Mouse (Mus musculus): Measurements from ENCODE around the gene Pde4b.

Gene Pde4b

GRCm38 (mm10) chr4:102594506-102594905 is 507.2 kb downstream of the Pde4b start:
- DNase-seq (ENCODE audit: low read depth in 2 of 2, low spot score in 2 of 2) = no peak

GRCm38 (mm10) chr4:102603968-102604367 is 516.6 kb downstream of the Pde4b start:
- no peak for DNase-seq (ENCODE audit: low read depth in 2 of 2, low spot score in 2 of 2)

- DNase-seq (ENCODE audit: low read depth in 2 of 2, low spot score in 2 of 2) = no peak
These were observed 517.9 kb downstream of the Pde4b start for GRCm38 (mm10) chr4:102605231-102605630.

- no peak for DNase-seq (ENCODE audit: low read depth in 2 of 2, low spot score in 2 of 2)
These were observed 518.5 kb downstream of the Pde4b start for GRCm38 (mm10) chr4:102605722-102606341.

GRCm38 (mm10) chr4:102606825-102607224 is 519.5 kb downstream of the Pde4b start:
- no peak for DNase-seq (ENCODE audit: low read depth in 2 of 2, low spot score in 2 of 2)

GRCm38 (mm10) chr4:102607744-102608416 is 520.5 kb downstream of the Pde4b start:
- DNase-seq (ENCODE audit: low read depth in 2 of 2, low spot score in 2 of 2) = peak in 1 of 2 experiments; percentile 23

- DNase-seq (ENCODE audit: low read depth in 2 of 2, low spot score in 2 of 2) = no peak
These were observed 525.3 kb downstream of the Pde4b start for GRCm38 (mm10) chr4:102612596-102612995.

- DNase-seq (ENCODE audit: low read depth in 2 of 2, low spot score in 2 of 2) = no peak
These were observed 530.4 kb downstream of the Pde4b start for GRCm38 (mm10) chr4:102617774-102618173.

- DNase-seq (ENCODE audit: low read depth in 2 of 2, low spot score in 2 of 2) = no peak
These were observed 531.3 kb downstream of the Pde4b start for GRCm38 (mm10) chr4:102618609-102619008.

- DNase-seq (ENCODE audit: low read depth in 2 of 2, low spot score in 2 of 2) = no peak
These were observed 533.0 kb downstream of the Pde4b start for GRCm38 (mm10) chr4:102620179-102620910.

GRCm38 (mm10) chr4:102621120-102621519 is 533.8 kb downstream of the Pde4b start:
- DNase-seq (ENCODE audit: low read depth in 2 of 2, low spot score in 2 of 2) = no peak

GRCm38 (mm10) chr4:102622977-102623376 is 535.6 kb downstream of the Pde4b start:
- no peak for DNase-seq (ENCODE audit: low read depth in 2 of 2, low spot score in 2 of 2)

- DNase-seq (ENCODE audit: low read depth in 2 of 2, low spot score in 2 of 2) = no peak
These were observed 536.7 kb downstream of the Pde4b start for GRCm38 (mm10) chr4:102623789-102624611.

GRCm38 (mm10) chr4:102624937-102625336 is 537.6 kb downstream of the Pde4b start:
- no peak for DNase-seq (ENCODE audit: low read depth in 2 of 2, low spot score in 2 of 2)

GRCm38 (mm10) chr4:102627799-102628198 is 540.5 kb downstream of the Pde4b start:
- DNase-seq (ENCODE audit: low read depth in 2 of 2, low spot score in 2 of 2) = no peak

GRCm38 (mm10) chr4:102629621-102630020 is 542.3 kb downstream of the Pde4b start:
- DNase-seq (ENCODE audit: low read depth in 2 of 2, low spot score in 2 of 2) = no peak

- no peak for DNase-seq (ENCODE audit: low read depth in 2 of 2, low spot score in 2 of 2)
These were observed 542.9 kb downstream of the Pde4b start for GRCm38 (mm10) chr4:102630261-102630660.

GRCm38 (mm10) chr4:102631624-102632023 is 544.3 kb downstream of the Pde4b start:
- no peak for DNase-seq (ENCODE audit: low read depth in 2 of 2, low spot score in 2 of 2)

- DNase-seq (ENCODE audit: low read depth in 2 of 2, low spot score in 2 of 2) = no peak
These were observed 545.9 kb downstream of the Pde4b start for GRCm38 (mm10) chr4:102633241-102633640.

- DNase-seq (ENCODE audit: low read depth in 2 of 2, low spot score in 2 of 2) = peak; percentile 27 to 41
These were observed 547.9 kb downstream of the Pde4b start for GRCm38 (mm10) chr4:102635258-102635657.

- no peak for DNase-seq (ENCODE audit: low read depth in 2 of 2, low spot score in 2 of 2)
These were observed 548.6 kb downstream of the Pde4b start for GRCm38 (mm10) chr4:102635944-102636343.
